Mouse (Mus musculus): ENCODE data around the gene 4833423E24Rik.

Gene 4833423E24Rik

DNA sequence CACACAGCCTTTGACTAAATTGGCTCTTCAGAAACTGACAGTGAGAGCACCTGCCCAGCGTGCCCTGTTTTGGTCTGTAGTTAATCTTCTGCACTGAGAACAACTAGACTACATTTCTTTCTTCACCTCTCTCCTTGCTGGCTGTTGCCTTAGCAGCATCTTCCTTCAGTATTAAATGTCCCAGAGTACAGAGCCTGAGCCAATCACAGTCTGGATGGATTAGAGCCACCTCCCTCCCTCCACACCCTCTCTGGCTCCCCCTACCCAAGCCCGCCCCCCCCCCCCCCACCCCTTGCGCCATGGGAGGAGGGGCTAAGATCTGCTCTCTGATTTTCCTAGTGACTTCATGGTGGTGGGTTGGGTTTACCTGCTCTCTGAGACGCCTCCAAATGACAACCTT lies at the start of gene 4833423E24Rik:
TSS of gene 4833423E24Rik (minus strand) at position 146 of the 400 bp plus-strand sequence.
- DNase-seq (ENCODE audit: low read depth, low spot score) = no peak

DNA sequence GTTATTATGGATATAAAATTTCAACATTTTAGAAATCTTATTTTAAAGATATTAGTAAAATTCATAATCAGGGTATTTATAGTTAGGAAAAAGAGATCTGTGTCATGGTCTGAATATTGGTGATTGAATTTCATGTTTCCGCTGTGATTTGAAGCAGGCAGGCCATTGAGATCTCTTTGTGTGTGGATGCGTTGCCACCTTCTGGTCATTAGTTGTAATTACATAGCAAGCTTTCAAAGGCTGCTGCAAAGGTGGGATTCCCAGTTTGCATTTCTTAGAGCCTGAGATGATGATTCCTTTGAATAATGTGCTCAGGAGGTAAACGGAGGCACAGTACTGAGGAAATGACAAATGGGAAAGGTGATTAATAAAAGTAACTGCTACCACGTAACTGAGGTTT lies 42.4 kb upstream of the 4833423E24Rik start:
- peak; percentile 22 for DNase-seq (ENCODE audit: low read depth, low spot score)

GRCm38 (mm10) chr2:85560226-85560625 lies 41.4 kb upstream of the 4833423E24Rik start:
- DNase-seq (ENCODE audit: low read depth, low spot score) = no peak

DNA sequence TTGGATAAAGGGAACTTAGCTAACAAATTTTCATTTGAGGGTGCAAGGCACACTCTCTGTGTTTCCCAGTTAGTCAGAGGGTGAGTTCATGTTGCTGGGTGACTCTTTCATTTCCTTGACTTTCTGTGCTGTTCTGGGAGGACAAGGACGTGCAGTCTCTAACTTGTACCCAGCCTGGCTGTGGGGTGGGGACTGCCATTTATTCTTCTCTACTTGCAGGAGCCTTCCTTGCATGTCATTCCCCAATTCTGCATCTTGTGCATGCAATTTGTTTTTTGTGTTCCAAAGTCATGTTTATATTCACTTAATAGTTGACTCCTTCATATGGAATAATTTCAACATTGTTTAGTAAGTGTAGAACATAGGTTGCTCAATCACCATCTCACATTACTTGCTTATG lies 36.0 kb upstream of the 4833423E24Rik start:
- no peak for DNase-seq (ENCODE audit: low read depth, low spot score)

DNA sequence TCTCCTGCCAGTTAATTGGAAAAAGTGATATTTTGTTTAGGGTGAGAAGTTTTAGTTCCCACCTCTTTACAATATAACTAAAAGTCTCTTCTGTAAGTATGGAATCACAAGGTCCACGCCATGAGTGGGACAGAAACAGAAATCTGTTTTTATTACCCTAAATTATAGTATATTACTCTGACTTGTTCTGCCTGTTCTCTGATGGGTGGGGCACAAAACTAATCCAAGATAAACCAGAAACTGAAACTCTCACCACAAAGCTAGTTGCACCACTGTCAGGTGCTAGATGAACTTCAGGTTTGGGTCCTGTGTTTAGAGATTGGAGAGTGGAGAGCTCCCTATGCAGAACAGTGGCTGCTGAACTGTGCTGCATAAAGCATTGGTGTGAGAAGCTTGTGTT lies 15.1 kb upstream of the 4833423E24Rik start:
- DNase-seq (ENCODE audit: low read depth, low spot score) = no peak

- no peak for DNase-seq (ENCODE audit: low read depth, low spot score)
Measured at GRCm38 (mm10) chr2:85532082-85532778, 13.4 kb upstream of the 4833423E24Rik start.

- no peak for DNase-seq (ENCODE audit: low read depth, low spot score)
Measured at GRCm38 (mm10) chr2:85522859-85523489, 4.2 kb upstream of the 4833423E24Rik start.

DNA sequence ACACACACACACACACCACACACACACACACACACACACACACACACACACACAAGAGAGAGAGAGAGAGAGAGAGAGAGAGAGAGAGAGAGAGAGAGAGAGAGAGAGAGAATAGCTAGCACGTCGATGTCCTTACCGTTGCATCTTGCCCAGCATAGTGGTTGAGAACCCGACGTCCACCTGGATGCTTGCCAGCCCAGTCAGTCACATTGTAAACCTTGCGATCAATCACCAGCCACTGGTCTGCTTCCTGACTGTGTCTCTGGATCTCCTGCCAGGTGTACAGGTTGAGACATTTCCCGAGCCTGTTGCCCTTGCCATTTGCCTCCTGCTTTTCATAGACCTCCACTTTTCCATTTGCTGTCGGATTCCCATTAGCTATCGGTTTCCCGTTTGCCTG lies 532 bp downstream of the 4833423E24Rik start:
- DNase-seq (ENCODE audit: low read depth, low spot score) = no peak

DNA sequence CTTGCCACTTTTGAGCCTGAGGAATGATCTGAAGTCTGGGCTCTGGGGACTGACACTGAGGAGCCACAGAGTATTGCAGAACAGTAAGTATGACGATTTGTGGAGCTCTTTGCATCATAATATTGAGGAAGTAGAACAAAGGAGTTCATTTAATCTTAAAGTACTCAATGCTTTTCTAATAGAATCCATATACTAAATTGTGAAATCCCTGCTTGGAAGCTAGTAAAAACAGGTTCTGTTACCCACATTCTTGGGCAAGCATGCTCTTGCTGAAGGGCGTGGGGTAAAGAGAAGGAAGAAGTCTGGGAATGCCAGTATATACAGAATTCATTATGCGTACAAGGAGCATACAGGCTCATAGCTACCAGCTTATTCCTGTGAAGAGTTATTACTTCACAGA lies 8.4 kb downstream of the 4833423E24Rik start:
- DNase-seq (ENCODE audit: low read depth, low spot score) = no peak

DNA sequence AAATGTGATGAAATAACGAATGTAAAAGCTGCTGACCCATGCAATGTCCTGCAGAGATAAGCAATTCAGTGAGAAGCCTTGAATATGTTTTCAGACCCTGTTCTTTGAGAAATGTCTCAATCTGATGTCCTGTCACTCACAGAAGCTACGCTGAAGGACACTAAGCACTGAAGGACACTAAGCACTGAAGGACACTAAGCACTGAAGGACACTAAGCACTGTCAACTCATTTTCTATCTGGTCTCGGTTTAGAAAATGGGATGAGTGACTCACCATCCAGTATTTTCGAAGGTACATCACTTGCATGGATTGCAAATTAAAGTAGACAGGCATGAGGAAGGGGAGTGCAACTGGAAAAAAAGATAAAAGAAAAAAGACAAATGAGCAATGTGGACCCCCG lies 28.4 kb downstream of the 4833423E24Rik start:
- no peak for DNase-seq (ENCODE audit: low read depth, low spot score)

- DNase-seq (ENCODE audit: low read depth, low spot score) = no peak
Measured at GRCm38 (mm10) chr2:85466801-85467325, 52.0 kb downstream of the 4833423E24Rik start.

DNA sequence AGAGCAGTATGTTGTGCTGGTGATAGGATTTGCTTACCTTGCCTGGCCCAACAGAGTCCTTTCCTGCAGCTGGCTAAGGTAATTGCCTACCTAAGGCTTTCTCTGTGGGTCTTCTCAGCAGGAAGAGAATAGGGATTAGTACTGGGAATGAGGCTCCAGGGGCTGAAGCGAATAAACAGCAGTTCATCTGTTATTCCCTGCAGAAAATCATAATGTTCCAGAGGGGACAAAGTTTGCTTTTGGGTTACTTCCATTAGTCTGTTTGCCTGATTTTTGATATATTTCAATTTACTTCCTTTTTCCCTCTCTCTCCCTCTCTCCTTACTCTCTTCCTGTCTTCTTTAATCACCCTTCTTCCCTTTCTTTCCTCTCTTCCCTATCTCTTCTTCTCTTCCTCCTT lies 75.3 kb downstream of the 4833423E24Rik start, which contains the start of gene Olfr995:
TSS of gene Olfr995 (minus strand) at position 101 of the 400 bp plus-strand sequence.
- DNase-seq (ENCODE audit: low read depth, low spot score) = no peak

DNA sequence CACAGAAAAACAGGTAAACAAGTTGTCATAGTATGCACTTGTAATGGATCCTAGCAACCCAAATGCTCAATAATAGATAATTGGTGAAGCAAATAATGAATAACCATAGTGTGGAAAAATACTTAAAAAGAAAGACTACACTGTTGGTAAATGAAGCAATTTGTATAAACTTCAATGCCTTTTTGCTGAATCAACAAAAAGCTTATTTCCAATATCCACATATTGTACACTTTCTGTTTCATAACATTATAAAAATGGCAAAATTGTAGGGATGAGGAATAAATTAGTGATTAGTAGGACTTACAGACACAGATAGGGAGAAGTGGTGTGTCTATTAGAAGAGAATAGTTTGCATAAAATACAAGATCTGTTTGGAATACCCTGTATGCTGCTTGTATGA lies 76.3 kb downstream of the 4833423E24Rik start:
- no peak for DNase-seq (ENCODE audit: low read depth, low spot score)

DNA sequence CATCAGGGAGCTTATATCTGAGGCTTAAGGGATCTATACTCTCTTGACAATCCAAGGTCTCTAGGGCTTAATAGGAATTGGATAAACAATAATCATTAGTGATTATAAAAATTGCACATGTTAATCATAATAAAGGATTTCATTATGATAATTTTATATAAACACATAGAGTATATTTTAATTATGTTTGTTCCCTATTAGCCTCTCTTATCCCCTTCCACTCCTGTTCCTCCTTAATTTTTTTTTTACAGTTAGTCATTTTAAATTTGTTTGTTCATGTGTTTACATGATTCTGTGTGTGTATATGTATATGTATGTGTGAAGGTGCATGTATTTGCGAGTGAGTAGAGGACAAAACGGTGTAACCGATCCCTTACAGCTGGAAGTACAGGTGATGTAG lies 82.5 kb downstream of the 4833423E24Rik start, which contains the start of gene Olfr994:
TSS of gene Olfr994 (minus strand) at position 101 of the 400 bp plus-strand sequence.
- no peak for DNase-seq (ENCODE audit: low read depth, low spot score)
